Mouse (Mus musculus) kidney, postnatal 10 days (tissue): ENCODE data around the gene Samd1.
A peak's percentile ranks its signal among the peaks of the same experiment; 100 is the strongest.
"Not testable (repeated sequence)": the region's sequence is repeated elsewhere in the genome, so short reads cannot be mapped to it uniquely, and the experiment has no call there.

Experiments
- DNase-seq: peaks from one replicate; pipeline ENCODE4 v3.0.0; 2021; ENCODE audit warnings: mixed read lengths

Samd1 gene

DNA sequence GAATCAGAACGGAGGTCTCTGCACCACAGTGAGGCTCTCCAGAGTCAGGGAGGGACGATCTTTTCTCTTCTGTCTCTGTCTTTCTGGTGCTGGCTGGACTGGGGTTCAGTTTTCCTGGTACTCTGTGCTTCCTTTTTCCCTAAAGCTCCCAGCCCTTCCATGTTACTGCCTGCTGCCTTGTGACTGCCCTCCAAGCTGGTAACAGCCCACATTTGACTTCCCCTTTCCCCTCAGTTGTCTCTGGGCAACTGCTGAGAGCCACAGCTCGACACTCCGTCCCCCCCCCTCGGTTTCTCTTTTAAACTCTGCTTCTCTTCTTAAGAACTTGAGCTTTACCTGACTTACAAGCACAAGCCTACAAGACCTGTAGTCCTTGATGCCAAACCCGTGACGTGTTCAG is 8.2 kb upstream of the Samd1 start:
- no peak for DNase-seq

DNA sequence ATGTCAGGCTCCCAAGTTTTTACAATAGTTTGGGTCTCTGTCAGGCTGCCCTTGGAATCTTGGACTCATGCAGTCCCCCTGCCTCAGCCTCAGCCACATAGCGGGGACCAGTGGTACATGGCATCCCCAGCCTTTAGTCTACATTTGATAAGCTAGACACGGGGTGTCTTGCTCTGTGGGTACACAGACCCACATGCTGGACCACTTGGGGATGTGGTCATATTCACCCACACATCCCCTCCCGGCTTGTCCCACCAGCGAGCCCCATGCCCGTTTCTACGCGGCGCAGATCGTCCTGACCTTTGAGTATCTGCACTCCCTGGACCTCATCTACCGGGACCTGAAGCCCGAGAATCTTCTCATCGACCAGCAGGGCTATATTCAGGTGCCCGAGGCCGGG is 7.3 kb upstream of the Samd1 start:
- DNase-seq = no peak

GRCm38 (mm10) chr8:83992488-83992887 is 5.0 kb upstream of the Samd1 start:
- no peak for DNase-seq

DNA sequence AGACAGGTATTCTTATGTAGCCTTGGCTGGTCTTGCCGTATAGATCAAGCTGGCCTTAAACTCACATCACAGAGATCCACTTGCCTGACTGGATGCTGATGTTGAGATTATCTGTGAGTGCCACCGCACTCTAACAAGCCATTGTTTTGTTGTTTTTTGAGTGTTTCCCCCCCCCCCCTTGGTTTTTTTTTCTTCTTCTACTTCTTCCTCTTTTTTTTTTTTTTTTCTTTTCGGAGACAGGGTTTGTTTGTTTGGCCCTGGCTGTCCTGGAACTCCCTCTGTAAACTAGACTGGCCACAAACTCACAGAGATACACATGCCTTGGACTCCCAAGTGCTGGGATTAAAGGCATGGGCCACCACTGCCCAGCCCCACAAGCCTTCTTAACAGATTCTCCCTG is 3.4 kb upstream of the Samd1 start:
- DNase-seq = no peak

DNA sequence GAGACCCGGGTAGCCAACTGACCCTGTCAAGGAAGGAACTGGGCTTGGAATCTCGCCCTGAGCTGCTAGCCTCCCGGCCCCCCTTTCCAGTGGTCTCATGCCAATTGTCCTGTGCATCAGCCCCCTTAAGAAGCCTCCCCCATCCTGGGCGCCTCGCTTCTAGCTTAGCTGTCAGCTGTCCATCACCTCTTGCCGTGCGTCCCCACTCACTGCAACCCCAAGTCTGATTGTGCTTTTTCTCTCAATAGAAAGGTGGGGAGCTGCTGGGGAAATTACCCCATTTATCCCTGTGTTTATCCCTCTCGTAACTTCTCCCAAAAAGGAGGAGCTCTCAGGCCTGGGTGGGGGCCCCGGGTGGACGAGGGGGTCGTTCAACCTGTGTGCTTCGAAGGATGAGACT is 1.5 kb upstream of the Samd1 start:
- peak; percentile 44 for DNase-seq

DNA sequence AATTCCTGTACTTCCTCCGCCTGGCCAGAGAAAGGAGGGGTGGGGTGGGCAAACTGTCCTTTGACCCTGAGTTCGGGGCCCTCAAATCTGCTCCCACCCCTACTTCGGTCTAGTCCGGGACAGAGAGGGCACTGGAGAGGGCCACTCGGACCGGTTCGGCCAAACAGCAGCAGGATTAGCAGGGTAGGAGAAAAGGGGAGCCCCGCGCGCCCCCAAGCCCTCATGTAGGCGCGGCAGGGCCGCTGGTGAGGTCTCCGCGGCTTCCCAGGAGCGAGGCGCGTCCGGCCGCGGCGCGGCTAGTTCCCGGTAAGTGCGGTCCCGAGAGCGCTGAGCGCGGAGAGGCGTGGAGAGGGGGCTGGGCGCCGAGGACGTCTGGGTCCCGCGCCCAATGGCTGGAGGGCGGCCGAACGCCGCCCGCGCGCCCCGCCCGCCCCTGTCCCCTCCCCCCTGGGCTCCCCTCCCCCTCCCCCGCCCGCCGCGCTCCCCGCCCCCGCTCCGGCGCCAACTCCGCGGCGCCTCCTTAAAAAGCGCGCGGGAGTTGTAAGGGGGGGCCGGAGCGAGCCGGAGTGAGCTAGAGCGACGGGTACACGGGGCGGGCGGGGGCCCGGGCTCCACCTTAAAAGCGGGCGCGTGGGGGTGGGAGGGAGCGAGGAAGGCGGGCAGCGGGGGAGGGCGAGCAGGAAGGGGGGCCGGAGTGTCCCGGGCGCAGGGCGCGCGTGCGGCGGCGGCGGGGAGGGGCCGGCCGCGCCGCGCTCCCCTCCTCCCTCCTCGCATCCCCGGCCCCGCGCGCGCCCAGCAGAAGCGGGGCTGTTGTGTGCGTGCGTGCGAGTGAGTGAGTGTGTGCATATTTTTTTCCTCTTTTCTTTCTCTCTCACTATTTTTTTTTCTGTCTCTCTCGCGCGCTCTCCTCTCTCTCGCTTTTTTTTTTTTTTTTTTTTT is 636 bp upstream of the Samd1 start:
- peak; percentile 97 for DNase-seq

DNA sequence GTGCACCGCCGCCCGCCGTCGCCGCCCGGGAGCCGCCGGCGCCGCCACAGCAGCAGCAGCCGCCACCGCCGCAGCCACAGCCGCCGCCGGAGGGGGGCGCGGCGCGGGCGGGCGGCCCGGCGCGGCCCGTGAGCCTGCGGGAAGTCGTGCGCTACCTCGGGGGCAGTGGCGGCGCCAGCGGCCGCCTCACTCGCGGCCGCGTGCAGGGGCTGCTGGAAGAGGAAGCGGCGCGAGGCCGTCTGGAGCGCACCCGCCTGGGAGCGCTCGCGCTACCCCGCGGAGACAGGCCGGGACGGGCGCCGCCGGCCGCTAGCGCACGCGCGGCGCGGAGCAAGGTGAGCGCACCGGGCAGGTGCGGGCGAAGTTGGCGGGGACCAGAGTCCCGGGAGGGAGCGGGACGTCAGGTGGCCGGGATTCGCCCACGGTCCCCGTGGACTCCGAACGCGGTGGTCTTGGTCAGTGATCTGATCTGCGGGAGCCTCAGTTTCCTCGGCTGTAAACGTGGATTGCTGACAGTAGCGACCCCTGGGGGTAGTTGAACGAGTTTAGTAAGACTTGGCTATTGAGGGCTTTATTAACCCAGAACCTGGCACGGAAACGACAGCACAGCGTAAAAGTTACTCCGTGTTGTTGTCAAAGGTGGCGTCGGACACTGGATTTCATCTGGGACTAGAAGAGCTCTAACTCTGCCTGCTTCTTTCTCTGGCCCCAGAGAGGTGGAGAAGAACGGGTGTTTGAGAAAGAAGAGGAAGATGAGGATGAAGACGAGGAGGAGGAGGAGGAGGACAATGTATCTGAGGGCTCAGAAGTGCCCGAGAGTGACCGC is 972 bp downstream of the Samd1 start:
- DNase-seq = peak; percentile 78

- DNase-seq = no peak
These were observed 1.7 kb downstream of the Samd1 start for GRCm38 (mm10) chr8:83999057-83999705.

- no peak for DNase-seq
These were observed 2.4 kb downstream of the Samd1 start for GRCm38 (mm10) chr8:83999825-84000224.

- peak; percentile 38 for DNase-seq
These were observed 4.0 kb downstream of the Samd1 start, which contains the start of gene 1700067K01Rik for GRCm38 (mm10) chr8:84001281-84002000. Gene 1700067K01Rik (plus strand): TSS chr8:84001502.

DNA sequence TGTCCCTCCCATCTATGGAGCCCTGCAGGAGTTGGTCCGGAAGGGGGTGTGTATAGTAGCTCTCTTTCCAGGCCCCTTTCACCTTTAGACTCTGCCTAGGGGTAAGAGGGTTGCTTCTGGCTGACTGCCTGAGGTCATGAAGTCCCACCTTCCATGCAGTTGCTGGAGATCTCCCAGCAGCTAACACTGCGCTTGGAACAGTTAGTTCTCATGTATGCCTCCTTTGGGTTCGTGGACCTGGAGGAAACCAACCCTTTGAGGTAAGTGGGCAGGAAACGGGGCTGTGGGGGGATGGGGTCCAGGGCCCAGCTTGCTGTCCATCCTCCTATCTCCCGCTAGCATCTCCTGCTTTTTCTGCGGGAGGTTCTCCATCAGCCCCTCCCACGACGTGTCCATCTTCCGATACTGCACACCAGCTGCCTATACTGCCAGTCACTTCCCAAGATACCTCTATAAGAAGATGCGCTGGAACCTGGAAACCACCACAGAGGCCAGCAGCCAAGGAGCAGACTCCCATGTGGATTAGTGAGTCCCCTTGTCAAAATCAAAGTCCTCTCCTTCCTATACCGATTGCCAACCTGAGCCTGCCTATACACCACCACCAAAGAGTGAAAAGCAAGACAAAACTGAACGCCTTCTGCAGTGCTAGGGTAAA is 5.6 kb downstream of the Samd1 start:
- DNase-seq = peak; percentile 47

DNA sequence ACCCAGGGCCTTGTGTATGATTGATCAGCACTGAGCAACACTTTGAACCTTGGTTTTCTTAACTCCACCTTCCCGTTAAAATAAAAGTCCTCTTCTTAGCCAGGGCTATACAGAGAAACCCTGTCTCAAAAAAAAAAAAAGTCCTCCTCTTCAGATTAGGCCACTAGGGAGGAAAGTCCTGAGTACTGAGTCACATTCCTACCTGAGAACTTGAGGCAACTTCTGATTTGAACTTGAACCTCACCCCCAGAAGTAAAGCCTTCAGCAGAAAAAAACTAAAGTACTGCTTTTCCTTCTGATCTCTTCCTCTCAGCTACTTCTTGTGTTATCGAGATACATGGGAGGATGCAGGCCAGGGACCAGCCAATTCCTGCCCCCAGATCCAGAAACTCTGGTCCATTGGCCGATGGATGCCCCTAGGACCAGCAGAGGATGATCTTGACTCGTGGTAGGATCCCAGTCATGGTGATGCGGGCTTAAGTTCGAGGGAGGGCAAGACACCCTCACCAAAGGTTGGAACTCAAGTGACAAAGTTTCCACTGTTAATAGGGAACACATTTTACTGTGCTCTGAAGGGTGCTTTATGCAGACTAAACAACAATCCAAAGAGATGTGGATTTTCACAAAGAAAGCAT is 6.3 kb downstream of the Samd1 start:
- DNase-seq = no peak

- DNase-seq = peak; percentile 96
These were observed 7.2 kb downstream of the Samd1 start for GRCm38 (mm10) chr8:84004533-84005201.

DNA sequence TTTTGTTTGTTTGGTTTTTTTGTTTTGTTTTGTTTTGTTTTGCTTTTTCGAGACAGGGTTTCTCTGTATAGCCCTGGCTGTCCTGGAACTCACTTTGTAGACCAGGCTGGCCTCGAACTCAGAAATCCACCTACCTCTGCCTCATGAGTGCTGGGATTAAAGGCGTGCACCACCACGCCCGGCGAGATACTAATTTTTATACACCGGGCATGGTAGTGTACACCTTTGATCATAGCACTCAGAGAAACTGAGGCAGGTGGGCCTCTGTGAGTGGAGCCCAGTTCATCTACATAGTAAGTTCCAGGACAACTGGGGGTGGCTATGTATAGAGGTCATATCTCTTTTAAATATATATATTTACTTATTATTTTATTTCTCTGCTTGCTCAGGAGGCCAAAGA is 8.0 kb downstream of the Samd1 start:
- not testable (repeated sequence) for DNase-seq

GRCm38 (mm10) chr8:84008362-84008761 is 10.9 kb downstream of the Samd1 start:
- DNase-seq = peak; percentile 35

DNA sequence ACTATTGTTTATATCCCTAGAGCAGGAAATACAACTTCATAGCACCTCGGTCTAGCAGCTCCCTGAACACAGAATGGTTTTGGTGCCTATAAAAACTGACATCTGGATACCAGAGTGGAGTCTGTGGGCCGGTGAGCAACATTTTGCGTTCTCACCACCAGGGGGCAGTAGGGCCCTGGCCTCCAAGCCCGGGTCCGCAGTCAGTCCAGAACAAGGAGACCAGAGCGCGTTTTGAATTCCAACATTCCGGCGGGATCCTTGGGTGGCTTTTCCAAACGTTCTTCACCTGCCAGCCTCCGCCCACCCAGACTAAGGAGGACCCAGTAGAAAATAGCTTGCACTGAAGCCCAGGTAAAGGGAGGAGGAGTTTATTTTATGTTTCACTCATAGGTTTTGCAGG is 12.4 kb downstream of the Samd1 start:
- peak; percentile 95 for DNase-seq

DNA sequence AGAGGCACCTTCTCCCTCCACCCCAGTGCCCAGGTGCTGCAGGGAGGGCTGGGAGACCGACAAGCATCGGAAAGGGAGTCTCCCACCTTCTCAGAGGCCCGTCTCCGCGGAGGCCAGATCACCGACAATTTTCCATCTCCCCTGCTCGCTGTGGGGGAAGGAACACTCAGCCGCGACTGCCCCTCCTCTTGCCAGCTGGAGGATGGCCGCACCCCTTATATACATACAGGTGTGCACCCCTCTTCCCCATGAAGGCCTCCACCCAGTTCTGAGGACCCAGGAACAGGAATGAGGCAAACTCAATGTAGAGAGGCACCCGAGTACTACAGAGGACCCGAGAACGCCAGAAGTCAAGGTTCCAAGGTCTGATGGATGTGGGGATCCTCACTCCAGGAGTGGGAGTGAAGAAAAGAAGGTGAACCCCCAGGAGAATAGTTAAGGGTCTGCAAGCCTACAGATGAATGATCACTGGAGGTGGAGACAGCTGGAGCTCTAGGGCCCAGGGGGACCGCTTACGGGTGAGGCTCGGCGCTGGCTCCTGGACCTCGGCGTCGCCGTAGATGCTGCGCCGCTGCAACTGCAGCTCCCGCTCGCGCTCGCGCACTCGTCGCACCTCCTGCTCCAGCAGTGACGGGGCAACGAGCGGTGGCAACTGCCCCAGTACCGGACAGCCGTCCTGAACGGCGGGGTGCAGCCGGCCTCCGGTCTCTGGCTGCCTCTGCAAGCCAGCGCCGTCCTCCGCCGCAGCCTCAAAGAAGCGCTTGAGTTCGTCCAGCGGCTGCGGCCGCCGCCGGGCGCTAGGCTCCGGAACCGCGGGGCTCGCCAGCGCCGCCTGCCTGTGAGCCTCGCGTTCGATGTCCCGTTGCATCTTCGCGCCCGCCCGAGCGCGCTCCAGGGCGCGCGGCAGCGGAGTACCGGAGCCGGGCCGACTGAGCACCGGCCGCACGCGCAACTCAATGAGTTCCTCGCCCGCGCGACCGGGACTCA is 13.4 kb downstream of the Samd1 start:
- peak; percentile 91 for DNase-seq

GRCm38 (mm10) chr8:84011705-84012498 is 14.4 kb downstream of the Samd1 start, which contains the start of gene 2210011C24Rik:
Gene 2210011C24Rik (minus strand): TSS chr8:84012171.
- peak; percentile 79 for DNase-seq
